Mouse (Mus musculus): ENCODE measurements at regions not wholly inside any gene's neighbourhood (a gene's known extent, or its start where the extent isn't known, plus 50 kb on each side); places are given as distances from the start of the nearest gene placed in this dataset.
"Not testable (repeated sequence)": the region's sequence is repeated elsewhere in the genome, so short reads cannot be mapped to it uniquely, and the experiment has no call there.

DNA sequence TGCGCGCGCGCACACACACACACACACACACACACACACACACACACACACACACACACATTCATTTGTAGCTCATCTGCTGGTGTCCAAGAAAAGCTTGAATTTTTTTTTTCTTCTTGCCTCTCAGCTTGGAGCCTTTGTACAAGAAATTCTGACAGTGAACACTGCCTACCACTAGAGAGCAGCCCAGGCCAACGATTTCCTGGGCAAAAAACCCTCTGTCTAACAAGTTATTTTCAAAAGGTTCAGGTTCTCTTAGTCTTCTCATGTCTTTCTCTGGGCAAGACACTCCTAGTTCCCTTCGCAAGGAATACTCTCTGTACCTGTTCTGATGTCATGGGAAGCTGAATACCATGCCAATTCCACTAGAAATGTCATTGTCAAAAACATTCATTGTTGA, 171.9 kb downstream of the Dio2 start:
- no peaks in the 10 kb centered on the region for H3K4me1 ChIP-seq (ENCODE audit: control insufficient read depth, insufficient read depth, low read length)
- H3K27ac ChIP-seq (ENCODE audit: insufficient read depth, low read length): no peak overlapping the region
- TF ChIP-seq CTCF (IDR thresholded peaks at IDR 0.05; ENCODE audit: borderline replicate concordance, insufficient read depth, low read length) (0 out of 2 replicates have a peak, but pooled peaks have one; percentile 6), POLR2A (IDR thresholded peaks at IDR 0.05; ENCODE audit: low read depth, low read length) (no peak)

DNA sequence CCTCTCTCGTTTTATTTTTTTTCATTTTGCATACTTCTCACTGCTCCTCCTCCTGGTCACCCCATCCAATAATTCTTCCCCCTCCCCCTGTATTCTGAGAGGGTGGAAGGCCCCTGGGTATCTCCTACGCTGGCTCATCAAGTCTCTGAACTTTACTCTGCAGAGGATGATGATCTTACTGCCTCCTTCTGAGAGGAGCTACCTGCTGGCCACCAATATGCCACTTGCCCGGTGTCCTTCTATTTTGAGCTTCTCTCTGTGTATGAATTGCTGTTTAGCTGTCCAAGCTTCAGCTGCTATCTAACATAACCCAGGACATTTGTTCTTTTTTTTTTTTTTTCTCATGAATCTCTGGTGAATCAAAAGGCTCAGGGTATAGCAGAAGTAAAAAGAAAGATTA, 173.2 kb downstream of the Dio2 start:
- Histone ChIP-seq H3K27ac (ENCODE audit: insufficient read depth, low read length) (no peak overlapping the region), H3K4me3 (ENCODE audit: insufficient read depth, low read length) (no peak overlapping the region), H3K4me1 (ENCODE audit: control insufficient read depth, insufficient read depth, low read length) (no peaks in the 10 kb centered on the region)
- no peak for TF ChIP-seq CTCF (IDR thresholded peaks at IDR 0.05; ENCODE audit: borderline replicate concordance, insufficient read depth, low read length)
- TF ChIP-seq POLR2A (IDR thresholded peaks at IDR 0.05; ENCODE audit: low read depth, low read length): no peak

More for the DNA sequence above, 171.9 kb downstream of the Dio2 start:
- H3K4me3 ChIP-seq (ENCODE audit: insufficient read depth, low read length): no peak overlapping the region

DNA sequence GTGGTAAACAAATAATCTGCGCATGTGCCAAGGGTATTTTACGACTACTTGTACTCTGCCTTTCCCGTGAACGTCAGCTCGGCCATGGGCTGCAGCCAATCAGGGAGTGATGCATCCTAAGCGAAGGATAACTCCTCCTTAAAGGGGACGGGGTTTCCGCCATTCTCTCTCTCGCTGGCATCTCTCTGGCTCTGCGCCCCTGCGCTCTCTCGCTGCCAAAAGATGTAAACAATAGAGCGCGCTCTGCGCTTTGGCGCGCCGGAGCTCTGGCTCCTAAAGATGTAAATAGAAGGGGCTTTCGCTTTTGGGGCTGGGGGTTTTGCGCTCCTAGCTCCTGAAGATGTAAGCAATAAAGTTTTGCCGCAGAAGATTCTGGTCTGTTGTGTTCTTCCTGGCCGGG, 173.6 kb downstream of the Dio2 start:
- H3K27ac ChIP-seq (ENCODE audit: insufficient read depth, low read length); H3K4me3 ChIP-seq (ENCODE audit: insufficient read depth, low read length); H3K4me1 ChIP-seq (ENCODE audit: control insufficient read depth, insufficient read depth, low read length): not testable (repeated sequence)

DNA sequence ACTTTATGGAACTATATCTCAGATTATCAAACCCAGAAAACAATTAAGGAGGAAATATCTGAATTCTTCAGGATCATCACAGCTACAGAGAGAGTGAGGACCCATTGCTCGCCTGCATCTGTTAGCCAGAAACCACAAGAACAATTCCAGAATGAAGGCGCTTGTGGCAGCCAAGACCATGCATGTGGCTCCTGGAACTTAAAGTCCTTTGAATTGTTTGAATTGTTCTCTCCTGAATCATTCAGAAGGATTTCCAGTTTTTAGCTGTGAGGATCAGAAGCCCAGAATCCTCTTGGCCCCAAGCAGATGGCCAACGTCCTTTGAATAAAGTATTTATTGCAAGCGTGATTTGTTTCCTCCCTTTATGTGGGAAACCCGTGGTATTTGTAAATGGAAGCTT, 195.9 kb downstream of the Dio2 start:
- H3K4me1 ChIP-seq (ENCODE audit: control insufficient read depth, insufficient read depth, low read length): no peaks in the 10 kb centered on the region
- no peak overlapping the region for H3K4me3 ChIP-seq (ENCODE audit: insufficient read depth, low read length)
- H3K27ac ChIP-seq (ENCODE audit: insufficient read depth, low read length): no peak overlapping the region
- TF ChIP-seq POLR2A (IDR thresholded peaks at IDR 0.05; ENCODE audit: low read depth, low read length): no peak
- TF ChIP-seq CTCF (IDR thresholded peaks at IDR 0.05; ENCODE audit: borderline replicate concordance, insufficient read depth, low read length): no peak

All from embryonic fibroblast, embryonic 13.5 days (primary cell).